Mouse (Mus musculus) kidney, embryonic 15.5 days (tissue): Measurements from ENCODE around the gene Kdelc2. TPM values are rescaled to one million over a fixed set of nuclear protein-coding genes. Genes with fewer than 3 reads are reported as not detected.

Source experiments
- ATAC-seq: fragments of 200-750 bp; cut with Nextera tagmentation; replicated peaks from 2 replicates; pipeline ENCODE4 v1.8.0; 2017; ENCODE audit warnings: moderate TSS enrichment; ENCODE audit not compliant: low FRiP score
- H3K27ac ChIP-seq: fragments of 300-500 bp; sonication (generic); 2 replicates; pipeline ENCODE4 v1.5.1; 2015; ENCODE audit warnings: mild to moderate bottlenecking, inconsistent platforms
- H3K27me3 ChIP-seq: fragments of 300-500 bp; sonication (generic); 2 replicates; pipeline ENCODE4 v1.6.1; 2015; ENCODE audit warnings: inconsistent platforms
- H3K36me3 ChIP-seq: fragments of 300-500 bp; sonication (generic); 2 replicates; pipeline ENCODE4 v1.6.1; 2015; ENCODE audit warnings: inconsistent platforms
- H3K4me1 ChIP-seq: fragments of 300-500 bp; sonication (generic); 2 replicates; pipeline ENCODE4 v1.6.1; 2015; ENCODE audit warnings: inconsistent platforms
- H3K4me2 ChIP-seq: fragments of 300-500 bp; sonication (generic); 2 replicates; pipeline ENCODE4 v1.6.1; 2015; ENCODE audit warnings: moderate library complexity, mild to moderate bottlenecking, inconsistent platforms
- H3K4me3 ChIP-seq: fragments of 300-500 bp; sonication (generic); replicated peaks from 2 replicates; pipeline ENCODE4 v1.5.1; 2015; ENCODE audit warnings: mild to moderate bottlenecking, inconsistent platforms
- H3K9ac ChIP-seq: fragments of 300-500 bp; sonication (generic); 2 replicates; pipeline ENCODE4 v1.6.1; 2015; ENCODE audit warnings: mild to moderate bottlenecking, inconsistent platforms
- H3K9me3 ChIP-seq: fragments of 300-500 bp; sonication (generic); replicated peaks from 2 replicates; pipeline ENCODE4 v1.6.1; 2016; ENCODE audit warnings: inconsistent platforms
- WGBS: fragments of 180-500 bp; shearing (Covaris S2); methylation state at CpG from one replicate; pipeline ENCODE4 v1.1.7; 2015; ENCODE audit warnings: mixed read lengths; 5-methylcytosine and 5-hydroxymethylcytosine counted together
- microRNA-seq: library from miRNA; unstranded; fragments of <30 nt; microRNA quantifications from one replicate; pipeline ENCODE4, GENCODE M21; 2016
- polyA plus RNA-seq: library from polyadenylated mRNA; unstranded; fragments of >200 nt; fragmentation: Nextera tagmentation; extraction: Ambion mirVana; gene quantifications from 2 replicates; pipeline ENCODE4 v1.2.1, GENCODE M21; 2015

Kdelc2 gene
- polyA plus RNA-seq, 1 experiment from 2014 or later: 32.7 TPM

GRCm38 (mm10) chr9:53408548-53408947 is 24.7 kb downstream of the Kdelc2 start:
- no peak overlapping the region for H3K9ac ChIP-seq
- H3K4me3 ChIP-seq: no peak overlapping the region
- no peaks in the 10 kb centered on the region for H3K27me3 ChIP-seq
- H3K4me1 ChIP-seq: peaks cover 20% of the 10 kb centered on the region
- H3K27ac ChIP-seq: no peak overlapping the region
- no peaks in the 10 kb centered on the region for H3K9me3 ChIP-seq
- H3K36me3 ChIP-seq: no peaks in the 10 kb centered on the region
- no peak overlapping the region for H3K4me2 ChIP-seq
- no peak for ATAC-seq
- WGBS: 68% methylated on average over 4 of the region's 4 CpGs

GRCm38 (mm10) chr9:53408953-53409361 is 25.1 kb downstream of the Kdelc2 start:
- Histone ChIP-seq H3K9ac (no peak overlapping the region), H3K36me3 (no peaks in the 10 kb centered on the region), H3K27ac (no peak overlapping the region), H3K27me3 (no peaks in the 10 kb centered on the region), H3K4me1 (peaks cover 17% of the 10 kb centered on the region), H3K9me3 (no peaks in the 10 kb centered on the region), H3K4me2 (no peak overlapping the region), H3K4me3 (no peak overlapping the region)
- ATAC-seq: no peak
- 71% methylated on average over 2 of the region's 2 CpGs for WGBS

- H3K4me3 ChIP-seq: no peak overlapping the region
- H3K4me1 ChIP-seq: peaks cover 15% of the 10 kb centered on the region
- no peaks in the 10 kb centered on the region for H3K9me3 ChIP-seq
- no peak overlapping the region for H3K4me2 ChIP-seq
- no peak for ATAC-seq
- H3K9ac ChIP-seq: no peak overlapping the region
- H3K36me3 ChIP-seq: no peaks in the 10 kb centered on the region
- 71% methylated on average over 3 of the region's 3 CpGs for WGBS
- H3K27me3 ChIP-seq: no peaks in the 10 kb centered on the region
- H3K27ac ChIP-seq: no peak overlapping the region
These were observed 25.6 kb downstream of the Kdelc2 start for GRCm38 (mm10) chr9:53409427-53409826.

- Histone ChIP-seq H3K4me3 (no peak overlapping the region), H3K9ac (no peak overlapping the region), H3K27ac (no peak overlapping the region), H3K36me3 (no peaks in the 10 kb centered on the region), H3K27me3 (no peaks in the 10 kb centered on the region), H3K4me1 (no peaks in the 10 kb centered on the region), H3K4me2 (no peak overlapping the region), H3K9me3 (0 out of 2 replicates have a peak, but pooled peaks cover 3% of the 10 kb centered on the region)
- WGBS: 65% methylated on average over 9 of the region's 9 CpGs
- ATAC-seq: peak; percentile 46; the same call in 1 of the 2 replicates
These were observed 38.5 kb downstream of the Kdelc2 start for GRCm38 (mm10) chr9:53422133-53422896.

- no peak overlapping the region for H3K9ac ChIP-seq
- H3K4me3 ChIP-seq: no peak overlapping the region
- no peaks in the 10 kb centered on the region for H3K36me3 ChIP-seq
- no peaks in the 10 kb centered on the region for H3K27me3 ChIP-seq
- H3K4me1 ChIP-seq: no peaks in the 10 kb centered on the region
- WGBS: 91% methylated on average over 3 of the region's 3 CpGs
- no peak overlapping the region for H3K27ac ChIP-seq
- no peaks in the 10 kb centered on the region for H3K9me3 ChIP-seq
- ATAC-seq: no peak
- no peak overlapping the region for H3K4me2 ChIP-seq
These were observed 42.9 kb downstream of the Kdelc2 start for GRCm38 (mm10) chr9:53426726-53427125.

GRCm38 (mm10) chr9:53427638-53428037 is 43.8 kb downstream of the Kdelc2 start:
- no peak overlapping the region for H3K27ac ChIP-seq
- no peak overlapping the region for H3K4me2 ChIP-seq
- 51% methylated on average over 3 of the region's 3 CpGs for WGBS
- no peak overlapping the region for H3K9ac ChIP-seq
- no peaks in the 10 kb centered on the region for H3K4me1 ChIP-seq
- no peak overlapping the region for H3K4me3 ChIP-seq
- H3K9me3 ChIP-seq: no peaks in the 10 kb centered on the region
- no peaks in the 10 kb centered on the region for H3K36me3 ChIP-seq
- H3K27me3 ChIP-seq: no peaks in the 10 kb centered on the region
- ATAC-seq: no peak

GRCm38 (mm10) chr9:53435830-53436570 is 52.2 kb downstream of the Kdelc2 start:
- no peak overlapping the region for H3K4me2 ChIP-seq
- no peak overlapping the region for H3K27ac ChIP-seq
- peaks cover 24% of the 10 kb centered on the region for H3K36me3 ChIP-seq
- H3K4me3 ChIP-seq: no peak overlapping the region
- no peaks in the 10 kb centered on the region for H3K27me3 ChIP-seq
- WGBS: 91% methylated on average over 14 of the region's 14 CpGs
- H3K9ac ChIP-seq: no peak overlapping the region
- no peak for ATAC-seq
- H3K4me1 ChIP-seq: no peaks in the 10 kb centered on the region
- no peaks in the 10 kb centered on the region for H3K9me3 ChIP-seq

- Histone ChIP-seq H3K4me3 (no peak overlapping the region), H3K27ac (no peak overlapping the region), H3K27me3 (no peaks in the 10 kb centered on the region), H3K4me1 (no peaks in the 10 kb centered on the region), H3K36me3 (peaks cover 69% of the 10 kb centered on the region), H3K9ac (no peak overlapping the region), H3K4me2 (no peak overlapping the region), H3K9me3 (no peaks in the 10 kb centered on the region)
- ATAC-seq: no peak
- 91% methylated on average over 1 of the region's 1 CpGs for WGBS
These were observed 66.8 kb downstream of the Kdelc2 start for GRCm38 (mm10) chr9:53450609-53451008.

Small RNA genes lying within 50 kb of the gene (microRNA-seq; reads per million reads assigned to microRNA genes)
- gene Mir130c: not detected

Other genes starting within 250 kb of the Kdelc2 start
- gene Ddx10, start 136.0 kb upstream of the Kdelc2 start, polyA plus RNA-seq: 30.9 and 31.4 TPM in 2 replicates
- 1.9 and 2.2 TPM in 2 replicates for gene Exph5, start 82.4 kb upstream of the Kdelc2 start, polyA plus RNA-seq
- gene 4930550C14Rik, start 18.3 kb downstream of the Kdelc2 start, polyA plus RNA-seq: 1.6 and 1.9 TPM in 2 replicates
- gene Atm, start 152.7 kb downstream of the Kdelc2 start, polyA plus RNA-seq: 15.6 and 16.3 TPM in 2 replicates
- 20.0 and 20.6 TPM in 2 replicates for gene Npat, start 153.0 kb downstream of the Kdelc2 start, polyA plus RNA-seq
- gene Acat1, start 226.4 kb downstream of the Kdelc2 start, polyA plus RNA-seq: 115 and 118 TPM in 2 replicates